Mouse (Mus musculus): ENCODE data around the gene Prdx4.

DNA sequence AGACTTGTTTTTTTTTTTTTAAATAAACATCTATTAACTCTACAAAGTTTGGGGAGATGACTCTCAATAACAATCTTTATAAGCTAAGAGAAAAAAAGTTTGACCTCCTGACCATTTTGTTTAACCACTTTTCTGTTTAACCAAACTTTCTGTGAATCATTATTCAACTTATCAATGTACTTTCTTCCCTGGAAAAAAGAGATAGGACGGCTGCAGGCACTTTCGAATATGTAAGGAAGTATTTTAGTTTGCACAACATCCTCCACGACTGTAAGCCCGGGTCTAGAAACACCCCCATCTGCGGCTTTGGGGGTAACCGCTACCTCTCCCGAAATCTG lies 3.0 kb downstream of the Prdx4 start:
- TF ChIP-seq FLI1 (IDR thresholded peaks at IDR 0.05; ENCODE audit: low read length) = no peak
- TF ChIP-seq GATA1 (IDR thresholded peaks at IDR 0.05; ENCODE audit: borderline replicate concordance, low read length) = no peak

All from megakaryocyte, embryonic 14.5 days (primary cell).